15 mouse cellular contexts compared by ENCODE assay signal in genomic region chr13:35616524-35617099, GRCm38 (mm10).
"Had no signal": no experiment of that assay in that cellular context is flagged by ENCODE, and none has a peak within 500 bp of the region (broad histone marks: within the 10 kb centered on the region; RNA-seq: fewer than 3 reads in every experiment).

No protein-coding gene starts in this region.

- H3K36me3 ChIP-seq: limb, embryonic 15.5 days; lung, embryonic 15.5 days; midbrain, embryonic 15.5 days; neural tube, embryonic 13.5 days had no signal

- H3K9me3 ChIP-seq: limb, embryonic 15.5 days; lung, embryonic 15.5 days; megakaryocyte, embryonic 14.5 days; midbrain, embryonic 15.5 days; neural tube, embryonic 13.5 days had no signal

- ATAC-seq: midbrain, embryonic 15.5 days had no signal

- H3K4me3 ChIP-seq: layer of hippocampus, adult 2 months; limb, embryonic 15.5 days; lung, embryonic 15.5 days; megakaryocyte, embryonic 14.5 days; midbrain, embryonic 15.5 days; neural tube, embryonic 13.5 days had no signal

- H3K4me1 ChIP-seq: limb, embryonic 15.5 days; lung, embryonic 15.5 days; midbrain, embryonic 15.5 days had no signal

- H3K4me2 ChIP-seq: limb, embryonic 15.5 days; lung, embryonic 15.5 days; midbrain, embryonic 11.5 days; midbrain, embryonic 15.5 days; neural tube, embryonic 13.5 days had no signal

- H3K9ac ChIP-seq: limb, embryonic 15.5 days; lung, embryonic 15.5 days; midbrain, embryonic 15.5 days; neural tube, embryonic 13.5 days had no signal

- DNase-seq: kidney, adult 11 months; kidney, adult 9 months; kidney, postnatal 36 days; lung, postnatal 14 days; right cerebral cortex, postnatal 14 days; thymus, postnatal 36 days had no signal

- H3K27ac ChIP-seq: kidney, postnatal 0 days; layer of hippocampus, adult 2 months; limb, embryonic 15.5 days; lung, embryonic 15.5 days; macrophage; midbrain, embryonic 15.5 days; neural tube, embryonic 13.5 days had no signal

- H3K27me3 ChIP-seq: limb, embryonic 15.5 days; lung, embryonic 15.5 days; megakaryocyte, embryonic 14.5 days; midbrain, embryonic 15.5 days; neural tube, embryonic 13.5 days had no signal
